Mouse (Mus musculus): Measurements from ENCODE around the gene Selplg. TPM values are rescaled to one million over a fixed set of nuclear protein-coding genes. Genes with fewer than 3 reads are reported as not detected.

The Selplg gene
- polyA plus RNA-seq, 1 experiment from 2014 or later, result 7.4 TPM

- Histone ChIP-seq H3K9ac (ENCODE audit: low read length) (no peak overlapping the region), H3K4me2 (ENCODE audit: low read depth, low read length) (no peak overlapping the region), H3K4me1 (replicated peaks; ENCODE audit: control insufficient read depth, insufficient read depth, low read length) (no peaks in the 10 kb centered on the region), H3K27me3 (ENCODE audit: control insufficient read depth, insufficient read depth, low read depth, low read length) (no peaks in the 10 kb centered on the region), H3K9me3 (ENCODE audit: control insufficient read depth, low read length) (no peaks in the 10 kb centered on the region), H3K27ac (ENCODE audit: low read length) (no peak overlapping the region), H3K36me3 (ENCODE audit: control insufficient read depth, insufficient read depth, low read length) (no peaks in the 10 kb centered on the region), H3K4me3 (ENCODE audit: low read length) (no peak overlapping the region)
- 46% methylated on average over 16 of the region's 16 CpGs for WGBS
- no peak for ATAC-seq (ENCODE audit: low read depth)
Measured at GRCm38 (mm10) chr5:113833316-113833947, 988 bp upstream of the Selplg start.

- Histone ChIP-seq H3K4me2 (ENCODE audit: low read depth, low read length) (no peak overlapping the region), H3K27me3 (ENCODE audit: control insufficient read depth, insufficient read depth, low read depth, low read length) (no peaks in the 10 kb centered on the region), H3K36me3 (ENCODE audit: control insufficient read depth, insufficient read depth, low read length) (no peaks in the 10 kb centered on the region), H3K9me3 (ENCODE audit: control insufficient read depth, low read length) (no peaks in the 10 kb centered on the region), H3K27ac (ENCODE audit: low read length) (no peak overlapping the region), H3K4me1 (replicated peaks; ENCODE audit: control insufficient read depth, insufficient read depth, low read length) (no peaks in the 10 kb centered on the region), H3K9ac (ENCODE audit: low read length) (no peak overlapping the region), H3K4me3 (ENCODE audit: low read length) (no peak overlapping the region)
- 37% methylated on average over 3 of the region's 3 CpGs for WGBS
- no peak for ATAC-seq (ENCODE audit: low read depth)
Measured at GRCm38 (mm10) chr5:113831741-113832140, 703 bp downstream of the Selplg start.

GRCm38 (mm10) chr5:113830796-113831195 lies 1.6 kb downstream of the Selplg start:
- ATAC-seq (ENCODE audit: low read depth), result no peak
- 81% methylated on average over 5 of the region's 5 CpGs for WGBS
- H3K27ac ChIP-seq (ENCODE audit: low read length), result no peak overlapping the region

GRCm38 (mm10) chr5:113830292-113830643 lies 2.2 kb downstream of the Selplg start:
- no peaks in the 10 kb centered on the region; the same call in 1 of the 2 replicates for H3K27me3 ChIP-seq (ENCODE audit: control insufficient read depth, insufficient read depth, low read depth, low read length)
- ATAC-seq (ENCODE audit: low read depth), result no peak
- no peaks in the 10 kb centered on the region for H3K36me3 ChIP-seq (ENCODE audit: control insufficient read depth, insufficient read depth, low read length)
- no peaks in the 10 kb centered on the region for H3K9me3 ChIP-seq (ENCODE audit: control insufficient read depth, low read length)
- no peak overlapping the region for H3K4me3 ChIP-seq (ENCODE audit: low read length)
- H3K27ac ChIP-seq (ENCODE audit: low read length), result no peak overlapping the region
- no peak overlapping the region for H3K4me2 ChIP-seq (ENCODE audit: low read depth, low read length)
- H3K9ac ChIP-seq (ENCODE audit: low read length), result no peak overlapping the region
- no peaks in the 10 kb centered on the region for H3K4me1 ChIP-seq (replicated peaks; ENCODE audit: control insufficient read depth, insufficient read depth, low read length)
- whole genome bisulfite sequencing, result 49% methylated on average over 10 of the region's 10 CpGs

More at GRCm38 (mm10) chr5:113830796-113831195, 1.6 kb downstream of the Selplg start:
- no peaks in the 10 kb centered on the region for H3K9me3 ChIP-seq (ENCODE audit: control insufficient read depth, low read length)
- H3K4me2 ChIP-seq (ENCODE audit: low read depth, low read length), result no peak overlapping the region
- H3K4me3 ChIP-seq (ENCODE audit: low read length), result no peak overlapping the region
- no peak overlapping the region for H3K9ac ChIP-seq (ENCODE audit: low read length)
- H3K36me3 ChIP-seq (ENCODE audit: control insufficient read depth, insufficient read depth, low read length), result no peaks in the 10 kb centered on the region
- no peaks in the 10 kb centered on the region for H3K4me1 ChIP-seq (replicated peaks; ENCODE audit: control insufficient read depth, insufficient read depth, low read length)
- H3K27me3 ChIP-seq (ENCODE audit: control insufficient read depth, insufficient read depth, low read depth, low read length), result no peaks in the 10 kb centered on the region

GRCm38 (mm10) chr5:113829566-113830291 lies 2.7 kb downstream of the Selplg start:
- ATAC-seq (ENCODE audit: low read depth), result no peak
- H3K9ac ChIP-seq (ENCODE audit: low read length), result no peak overlapping the region
- H3K27me3 ChIP-seq (ENCODE audit: control insufficient read depth, insufficient read depth, low read depth, low read length), result no peaks in the 10 kb centered on the region; the same call in 1 of the 2 replicates
- no peak overlapping the region for H3K4me3 ChIP-seq (ENCODE audit: low read length)
- H3K9me3 ChIP-seq (ENCODE audit: control insufficient read depth, low read length), result no peaks in the 10 kb centered on the region
- no peak overlapping the region for H3K4me2 ChIP-seq (ENCODE audit: low read depth, low read length)
- no peak overlapping the region for H3K27ac ChIP-seq (ENCODE audit: low read length)
- H3K4me1 ChIP-seq (replicated peaks; ENCODE audit: control insufficient read depth, insufficient read depth, low read length), result no peaks in the 10 kb centered on the region
- H3K36me3 ChIP-seq (ENCODE audit: control insufficient read depth, insufficient read depth, low read length), result no peaks in the 10 kb centered on the region
- 68% methylated on average over 7 of the region's 7 CpGs for WGBS

GRCm38 (mm10) chr5:113828481-113828880 lies 4.0 kb downstream of the Selplg start:
- peak; percentile 55; the same call in 1 of the 2 replicates for ATAC-seq (ENCODE audit: low read depth)
- WGBS, result 39% methylated on average over 7 of the region's 7 CpGs
- H3K4me3 ChIP-seq (ENCODE audit: low read length), result no peak overlapping the region

GRCm38 (mm10) chr5:113827991-113828411 lies 4.4 kb downstream of the Selplg start:
- no peaks in the 10 kb centered on the region for H3K36me3 ChIP-seq (ENCODE audit: control insufficient read depth, insufficient read depth, low read length)
- H3K4me2 ChIP-seq (ENCODE audit: low read depth, low read length), result no peak overlapping the region
- ATAC-seq (ENCODE audit: low read depth), result no peak; the same call in 1 of the 2 replicates
- H3K9me3 ChIP-seq (ENCODE audit: control insufficient read depth, low read length), result no peaks in the 10 kb centered on the region
- H3K27me3 ChIP-seq (ENCODE audit: control insufficient read depth, insufficient read depth, low read depth, low read length), result no peaks in the 10 kb centered on the region; the same call in 1 of the 2 replicates
- H3K4me1 ChIP-seq (replicated peaks; ENCODE audit: control insufficient read depth, insufficient read depth, low read length), result no peaks in the 10 kb centered on the region
- WGBS, result 32% methylated on average over 3 of the region's 4 CpGs
- H3K9ac ChIP-seq (ENCODE audit: low read length), result no peak overlapping the region
- no peak overlapping the region for H3K4me3 ChIP-seq (ENCODE audit: low read length)
- H3K27ac ChIP-seq (ENCODE audit: low read length), result no peak overlapping the region

More at GRCm38 (mm10) chr5:113828481-113828880, 4.0 kb downstream of the Selplg start:
- Histone ChIP-seq H3K4me2 (ENCODE audit: low read depth, low read length) (no peak overlapping the region), H3K4me1 (replicated peaks; ENCODE audit: control insufficient read depth, insufficient read depth, low read length) (no peaks in the 10 kb centered on the region), H3K27me3 (ENCODE audit: control insufficient read depth, insufficient read depth, low read depth, low read length) (no peaks in the 10 kb centered on the region; the same call in 1 of the 2 replicates), H3K9ac (ENCODE audit: low read length) (0 out of 2 replicates have a peak overlapping the region, but pooled peaks have one; percentile 5), H3K27ac (ENCODE audit: low read length) (no peak overlapping the region), H3K36me3 (ENCODE audit: control insufficient read depth, insufficient read depth, low read length) (no peaks in the 10 kb centered on the region), H3K9me3 (ENCODE audit: control insufficient read depth, low read length) (no peaks in the 10 kb centered on the region)

- no peak overlapping the region for H3K4me3 ChIP-seq (ENCODE audit: low read length)
- no peak overlapping the region for H3K4me2 ChIP-seq (ENCODE audit: low read depth, low read length)
- no peaks in the 10 kb centered on the region; the same call in 1 of the 2 replicates for H3K27me3 ChIP-seq (ENCODE audit: control insufficient read depth, insufficient read depth, low read depth, low read length)
- no peaks in the 10 kb centered on the region for H3K4me1 ChIP-seq (replicated peaks; ENCODE audit: control insufficient read depth, insufficient read depth, low read length)
- 82% methylated on average over 4 of the region's 4 CpGs for WGBS
- no peak overlapping the region for H3K9ac ChIP-seq (ENCODE audit: low read length)
- ATAC-seq (ENCODE audit: low read depth), result no peak
- no peaks in the 10 kb centered on the region for H3K36me3 ChIP-seq (ENCODE audit: control insufficient read depth, insufficient read depth, low read length)
- no peaks in the 10 kb centered on the region for H3K9me3 ChIP-seq (ENCODE audit: control insufficient read depth, low read length)
- H3K27ac ChIP-seq (ENCODE audit: low read length), result no peak overlapping the region
Measured at GRCm38 (mm10) chr5:113826619-113827018, 5.8 kb downstream of the Selplg start.

GRCm38 (mm10) chr5:113825558-113825957 lies 6.9 kb downstream of the Selplg start:
- H3K4me2 ChIP-seq (ENCODE audit: low read depth, low read length), result no peak overlapping the region
- ATAC-seq (ENCODE audit: low read depth), result no peak
- no peaks in the 10 kb centered on the region for H3K9me3 ChIP-seq (ENCODE audit: control insufficient read depth, low read length)
- WGBS, result 66% methylated on average over 7 of the region's 7 CpGs
- no peak overlapping the region for H3K4me3 ChIP-seq (ENCODE audit: low read length)
- no peaks in the 10 kb centered on the region for H3K4me1 ChIP-seq (replicated peaks; ENCODE audit: control insufficient read depth, insufficient read depth, low read length)
- H3K9ac ChIP-seq (ENCODE audit: low read length), result no peak overlapping the region
- H3K27ac ChIP-seq (ENCODE audit: low read length), result no peak overlapping the region
- no peaks in the 10 kb centered on the region; the same call in 1 of the 2 replicates for H3K27me3 ChIP-seq (ENCODE audit: control insufficient read depth, insufficient read depth, low read depth, low read length)
- H3K36me3 ChIP-seq (ENCODE audit: control insufficient read depth, insufficient read depth, low read length), result no peaks in the 10 kb centered on the region
